Mouse (Mus musculus) thymus, adult 2 months (tissue): ENCODE data around the gene Tlx3.

ENCODE experiments used
- CTCF ChIP-seq: fragments of 200-500 bp; IDR thresholded peaks from 2 replicates; pipeline ENCODE4 v1.5.1; 2012; ENCODE audit warnings: mild to moderate bottlenecking, control low read depth, low read length, moderate library complexity, borderline replicate concordance; ENCODE audit not compliant: control insufficient read depth, poor library complexity, insufficient read depth; ENCODE audit errors: extremely low read depth
- POLR2A ChIP-seq: fragments of 200-500 bp; IDR thresholded peaks from 2 replicates; pipeline ENCODE4 v1.6.1; 2012; ENCODE audit warnings: mild to moderate bottlenecking, low read length, control low read depth, moderate library complexity; ENCODE audit not compliant: control insufficient read depth, poor library complexity, insufficient read depth; ENCODE audit errors: extremely low read depth

GRCm38 (mm10) chr11:33228186-33228585 is 24.8 kb upstream of the Tlx3 start:
- TF ChIP-seq CTCF (no peak), POLR2A (no peak)
